Mouse (Mus musculus) thymus, postnatal 36 days (tissue): ENCODE data around the gene Ube2m.
A peak's percentile ranks its signal among the peaks of the same experiment; 100 is the strongest.

Source experiments
- DNase-seq, 2 experiments: peaks; one replicate each; pipeline ENCODE4 v3.0.0; 2022; ENCODE audit warnings: mixed read lengths in 2 of 2

Gene Ube2m

GRCm38 (mm10) chr7:13033451-13034147, 4.5 kb downstream of the Ube2m start:
- no peak for DNase-seq

GRCm38 (mm10) chr7:13032541-13032940, 5.5 kb downstream of the Ube2m start:
- no peak for DNase-seq

GRCm38 (mm10) chr7:13031983-13032382, 6.1 kb downstream of the Ube2m start:
- DNase-seq, result no peak

GRCm38 (mm10) chr7:13031069-13031468, 7.0 kb downstream of the Ube2m start:
- no peak for DNase-seq

- DNase-seq, result no peak
These were observed 9.1 kb downstream of the Ube2m start for GRCm38 (mm10) chr7:13028986-13029385.

- DNase-seq, result no peak
These were observed 12.5 kb downstream of the Ube2m start for GRCm38 (mm10) chr7:13025511-13026112.

- DNase-seq, result peak; percentile 79 to 85
These were observed 13.3 kb downstream of the Ube2m start for GRCm38 (mm10) chr7:13024805-13025204.

GRCm38 (mm10) chr7:13023928-13024731, 13.9 kb downstream of the Ube2m start:
- DNase-seq, result peak; percentile 94 to 96

- peak; percentile 77 to 86 for DNase-seq
These were observed 15.1 kb downstream of the Ube2m start for GRCm38 (mm10) chr7:13022773-13023535.

- no peak for DNase-seq
These were observed 22.9 kb downstream of the Ube2m start for GRCm38 (mm10) chr7:13015217-13015616.

GRCm38 (mm10) chr7:13014275-13014839, 23.7 kb downstream of the Ube2m start:
- no peak for DNase-seq

- DNase-seq, result no peak
These were observed 24.4 kb downstream of the Ube2m start for GRCm38 (mm10) chr7:13013671-13014070.

- no peak for DNase-seq
These were observed 27.8 kb downstream of the Ube2m start, which contains the start of gene Zbtb45 for GRCm38 (mm10) chr7:13010005-13010908. TSS of gene Zbtb45 (minus strand) at chr7:13010034.

- DNase-seq, result peak; percentile 91
These were observed 28.7 kb downstream of the Ube2m start for GRCm38 (mm10) chr7:13009143-13010004.

GRCm38 (mm10) chr7:13007341-13008092, 30.6 kb downstream of the Ube2m start:
- DNase-seq, result peak in 1 of 2 experiments; percentile 24

- no peak for DNase-seq
These were observed 31.5 kb downstream of the Ube2m start for GRCm38 (mm10) chr7:13006531-13006930.

- no peak for DNase-seq
These were observed 32.1 kb downstream of the Ube2m start for GRCm38 (mm10) chr7:13006011-13006410.

GRCm38 (mm10) chr7:13003380-13003779, 34.7 kb downstream of the Ube2m start:
- no peak for DNase-seq

GRCm38 (mm10) chr7:13001584-13001983, 36.5 kb downstream of the Ube2m start:
- DNase-seq, result no peak

GRCm38 (mm10) chr7:12998851-12999250, 39.2 kb downstream of the Ube2m start, which contains the start of gene Trim28:
TSS of gene Trim28 (plus strand) at chr7:12999114.
- no peak for DNase-seq
